Mouse (Mus musculus) cerebellum, postnatal 25 days (tissue): ENCODE results near the gene Nmrk2.
A peak's percentile ranks its signal among the peaks of the same experiment; 100 is the strongest.
"Not testable (repeated sequence)": the region's sequence is repeated elsewhere in the genome, so short reads cannot be mapped to it uniquely, and the experiment has no call there.

Source experiments
- DNase-seq, 2 experiments: peaks; one replicate each; pipeline ENCODE4 v3.0.0; 2021; ENCODE audit warnings: mixed read lengths in 2 of 2

Gene Nmrk2

GRCm38 (mm10) chr10:81201807-81202758, at the start of gene Nmrk2:
TSS of gene Nmrk2 (minus strand) at chr10:81202051.
- no peak for DNase-seq

GRCm38 (mm10) chr10:81249442-81249841, 47.6 kb upstream of the Nmrk2 start:
- no peak for DNase-seq

GRCm38 (mm10) chr10:81247804-81248203, 46.0 kb upstream of the Nmrk2 start:
- DNase-seq, result no peak

GRCm38 (mm10) chr10:81245166-81245565, 43.3 kb upstream of the Nmrk2 start:
- no peak for DNase-seq

GRCm38 (mm10) chr10:81244595-81244994, 42.7 kb upstream of the Nmrk2 start:
- peak; percentile 92 to 94 for DNase-seq

GRCm38 (mm10) chr10:81244146-81244545, 42.3 kb upstream of the Nmrk2 start:
- no peak for DNase-seq

GRCm38 (mm10) chr10:81242021-81242420, 40.2 kb upstream of the Nmrk2 start:
- DNase-seq, result no peak

GRCm38 (mm10) chr10:81240876-81241275, 39.0 kb upstream of the Nmrk2 start:
- peak; percentile 68 to 81 for DNase-seq

- no peak for DNase-seq
Measured at GRCm38 (mm10) chr10:81238618-81239017, 36.8 kb upstream of the Nmrk2 start.

GRCm38 (mm10) chr10:81236471-81237268, 34.8 kb upstream of the Nmrk2 start:
- DNase-seq, result no peak

- DNase-seq, result peak in 1 of 2 experiments; percentile 22
Measured at GRCm38 (mm10) chr10:81234206-81234605, 32.4 kb upstream of the Nmrk2 start.

GRCm38 (mm10) chr10:81233226-81233585, 31.4 kb upstream of the Nmrk2 start:
- DNase-seq, result no peak

- peak; percentile 96 to 99 for DNase-seq
Measured at GRCm38 (mm10) chr10:81232580-81233225, 30.9 kb upstream of the Nmrk2 start, which contains the start of gene Zfr2. TSS of gene Zfr2 (plus strand) at chr10:81233155.

GRCm38 (mm10) chr10:81231436-81231835, 29.6 kb upstream of the Nmrk2 start:
- peak in 1 of 2 experiments; percentile 38 for DNase-seq

- DNase-seq, result peak; percentile 87 to 91
Measured at GRCm38 (mm10) chr10:81230438-81231332, 28.8 kb upstream of the Nmrk2 start, which contains the start of gene Atcay. TSS of gene Atcay (minus strand) at chr10:81230833.

GRCm38 (mm10) chr10:81229735-81230437, 28.0 kb upstream of the Nmrk2 start:
- peak; percentile 56 to 65 for DNase-seq

GRCm38 (mm10) chr10:81223731-81224130, 21.9 kb upstream of the Nmrk2 start:
- DNase-seq, result not testable (repeated sequence)

GRCm38 (mm10) chr10:81221402-81222015, 19.7 kb upstream of the Nmrk2 start:
- no peak for DNase-seq

GRCm38 (mm10) chr10:81217964-81218363, 16.1 kb upstream of the Nmrk2 start:
- DNase-seq, result peak; percentile 71 to 85

GRCm38 (mm10) chr10:81217267-81217666, 15.4 kb upstream of the Nmrk2 start:
- peak in 1 of 2 experiments; percentile 62 for DNase-seq

- no peak for DNase-seq
Measured at GRCm38 (mm10) chr10:81216810-81217209, 15.0 kb upstream of the Nmrk2 start.
